Mouse (Mus musculus): ENCODE results near the gene C1rl. TPM values are rescaled to one million over a fixed set of nuclear protein-coding genes. Genes with fewer than 3 reads are reported as not detected.
"Not testable (repeated sequence)": the region's sequence is repeated elsewhere in the genome, so short reads cannot be mapped to it uniquely, and the experiment has no call there.

C1rl gene
- total RNA-seq, 2 experiments from 2014 or later = 5.9 to 7.0 TPM

DNA sequence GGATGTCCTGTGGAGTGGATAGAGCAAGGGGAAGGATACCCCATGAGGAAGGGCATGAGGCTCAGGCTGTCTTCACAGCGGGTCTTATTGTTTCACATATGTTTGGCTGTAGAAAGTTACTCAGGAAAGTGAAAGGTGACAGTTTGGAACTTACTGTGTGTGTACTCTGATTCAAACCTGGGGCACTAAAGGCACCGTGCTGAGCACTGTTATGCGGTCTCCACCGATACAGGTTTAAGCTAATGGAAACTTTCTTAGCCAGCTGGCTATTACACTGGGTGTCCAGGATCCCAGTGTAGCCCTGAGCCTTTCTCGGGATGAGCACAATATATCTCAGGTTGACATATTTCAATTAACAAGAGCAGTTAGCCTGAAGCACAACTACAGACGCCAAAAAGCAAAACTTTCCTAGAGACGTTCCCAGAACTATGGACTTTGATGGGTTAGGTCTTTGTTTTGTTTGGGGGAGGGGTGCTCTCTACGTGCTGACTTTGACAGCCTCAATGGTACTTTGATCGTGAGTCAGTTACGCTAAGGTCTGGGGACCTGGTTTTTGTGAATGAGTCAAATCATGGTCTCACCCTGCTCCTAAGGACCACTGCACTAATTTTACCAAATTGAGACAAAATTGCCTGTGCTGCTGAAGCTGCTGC lies 7.1 kb downstream of the C1rl start:
- ATAC-seq (replicated peaks; ENCODE audit: poor library complexity, severe bottlenecking) = no peak

DNA sequence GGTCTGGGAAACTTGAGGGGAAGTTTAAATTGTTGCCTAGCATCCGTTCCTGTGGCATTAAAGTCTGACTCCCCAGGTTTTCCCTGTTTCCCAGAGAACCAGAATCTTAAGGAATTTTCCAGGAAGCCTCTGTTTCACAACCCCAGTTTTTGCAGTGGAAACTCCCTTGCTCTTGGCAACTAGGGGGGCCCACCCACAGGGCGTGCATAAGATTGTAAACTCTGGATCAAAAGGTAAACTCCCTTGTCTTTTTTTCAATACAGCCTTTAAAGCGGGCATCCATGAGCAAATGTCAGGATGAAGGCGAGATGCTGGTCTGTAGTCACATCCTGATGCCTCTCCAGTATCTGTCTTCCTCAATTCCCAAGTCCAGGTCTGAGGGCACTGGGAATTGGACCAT lies 8.6 kb downstream of the C1rl start:
- ATAC-seq (replicated peaks; ENCODE audit: poor library complexity, severe bottlenecking) = no peak

DNA sequence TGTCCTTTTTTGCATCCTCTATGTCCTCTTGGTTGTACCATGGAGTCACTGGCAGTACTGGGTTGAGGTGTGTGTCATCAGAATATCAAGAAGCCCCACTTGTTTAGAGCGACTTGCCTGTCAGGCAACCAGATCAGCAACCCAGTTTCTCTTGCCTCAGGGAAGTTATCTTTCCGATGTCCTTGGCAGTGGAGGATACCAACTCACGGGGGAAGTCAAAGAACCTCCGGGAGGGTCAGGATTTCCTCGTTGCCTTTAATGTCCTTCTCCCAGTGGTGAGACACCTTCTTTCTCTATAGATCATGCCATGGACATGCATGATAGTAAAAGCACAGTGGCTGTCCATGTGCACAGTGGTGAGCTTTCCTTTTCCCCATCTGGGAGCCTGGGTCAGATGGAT lies 9.1 kb downstream of the C1rl start:
- ATAC-seq (replicated peaks; ENCODE audit: poor library complexity, severe bottlenecking) = no peak

DNA sequence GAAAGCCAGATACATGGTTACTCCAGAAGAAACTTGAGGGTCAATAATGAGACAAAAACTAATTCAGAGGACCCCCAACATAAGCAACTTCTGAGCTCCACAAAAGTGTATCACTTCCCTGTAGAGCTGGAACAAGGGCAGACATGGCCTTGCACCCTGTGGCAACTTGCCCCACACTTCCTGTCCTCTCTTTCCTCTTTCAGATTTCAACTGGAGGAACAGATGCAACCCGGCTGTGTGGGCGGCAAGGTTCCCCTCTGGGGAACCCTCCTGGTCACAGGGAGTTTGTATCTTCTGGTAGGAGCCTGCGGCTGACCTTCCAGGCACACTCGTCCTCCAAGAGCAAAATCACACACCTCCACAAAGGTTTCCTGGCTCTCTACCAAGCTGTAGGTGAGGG lies 12.1 kb downstream of the C1rl start:
- peak; percentile 94 for ATAC-seq (replicated peaks; ENCODE audit: poor library complexity, severe bottlenecking)

DNA sequence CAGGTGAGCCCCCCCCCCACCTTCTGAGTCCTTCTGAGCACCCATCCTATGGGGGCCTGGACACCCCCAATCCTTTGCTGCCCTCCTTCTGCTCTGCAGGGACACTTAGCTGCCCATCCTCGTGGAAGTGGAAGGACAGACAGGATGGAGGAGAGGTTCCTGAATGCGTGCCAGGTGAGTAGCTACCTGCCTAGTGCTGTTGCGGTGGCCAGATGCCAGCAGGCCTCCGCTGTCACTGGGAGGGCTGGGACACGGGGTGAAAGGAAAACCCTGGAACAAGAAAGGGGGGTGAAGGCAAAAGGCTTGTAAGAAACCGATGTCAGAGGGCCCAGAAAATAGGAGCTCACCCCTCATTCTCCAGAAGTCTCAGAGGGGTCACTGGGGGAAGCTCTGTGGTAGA lies 14.1 kb downstream of the C1rl start:
- ATAC-seq (replicated peaks; ENCODE audit: poor library complexity, severe bottlenecking) = no peak

DNA sequence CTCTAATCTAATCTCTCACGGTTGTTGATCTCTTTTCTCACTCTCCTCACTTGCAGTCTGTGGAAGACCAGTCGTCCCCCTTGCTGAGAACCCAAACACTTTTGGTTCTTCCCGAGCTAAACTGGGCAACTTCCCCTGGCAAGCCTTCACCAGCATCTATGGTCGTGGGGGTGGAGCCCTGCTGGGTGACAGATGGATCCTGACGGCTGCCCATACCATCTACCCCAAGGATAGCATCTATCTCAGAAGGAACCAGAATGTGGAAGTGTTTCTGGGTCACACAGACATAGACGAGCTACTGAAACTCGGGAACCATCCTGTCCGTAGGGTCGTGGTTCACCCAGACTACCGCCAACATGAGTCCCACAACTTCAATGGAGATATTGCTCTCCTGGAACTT lies 15.4 kb downstream of the C1rl start:
- peak; percentile 49 for ATAC-seq (replicated peaks; ENCODE audit: poor library complexity, severe bottlenecking)

DNA sequence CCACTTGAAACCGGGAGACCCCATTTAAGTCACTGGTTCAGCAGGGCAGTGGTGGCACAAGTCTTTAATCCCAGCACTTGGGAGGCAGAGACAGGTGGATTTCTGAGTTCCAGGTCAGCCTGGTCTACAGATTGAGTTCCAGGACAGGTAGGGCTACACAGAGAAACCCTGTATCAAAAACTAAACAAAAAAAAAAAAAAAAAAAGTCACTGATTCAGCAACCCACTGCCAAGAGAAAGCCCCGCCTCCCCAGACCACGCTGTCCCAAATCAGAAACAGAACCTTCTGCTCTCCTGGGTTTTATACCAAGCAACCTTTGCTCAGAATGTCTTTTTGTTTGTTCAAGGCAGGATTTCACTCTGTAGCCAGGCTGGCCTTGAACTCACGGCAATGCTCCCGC lies 16.3 kb downstream of the C1rl start:
- not testable (repeated sequence) for ATAC-seq (replicated peaks; ENCODE audit: poor library complexity, severe bottlenecking)

DNA sequence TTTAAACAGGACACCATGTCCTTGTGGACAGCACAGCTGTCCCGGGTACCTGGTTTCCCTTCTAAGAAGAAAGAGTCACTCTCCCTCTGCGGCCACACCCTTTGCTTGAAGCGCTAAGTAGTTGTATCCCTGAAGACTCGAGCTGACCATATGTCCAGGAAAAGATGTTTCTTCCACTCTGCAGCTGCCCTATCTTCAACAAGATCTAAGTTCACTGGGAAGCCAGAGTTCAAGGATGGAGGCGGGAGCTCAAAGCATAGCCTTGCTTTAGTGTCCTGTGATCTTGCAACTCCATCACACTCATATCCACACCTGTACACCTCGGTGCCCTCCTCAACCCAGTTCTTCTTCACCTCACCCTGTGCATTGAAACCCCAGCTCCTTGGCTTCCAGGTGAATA lies 19.0 kb downstream of the C1rl start:
- ATAC-seq (replicated peaks; ENCODE audit: poor library complexity, severe bottlenecking) = no peak

DNA sequence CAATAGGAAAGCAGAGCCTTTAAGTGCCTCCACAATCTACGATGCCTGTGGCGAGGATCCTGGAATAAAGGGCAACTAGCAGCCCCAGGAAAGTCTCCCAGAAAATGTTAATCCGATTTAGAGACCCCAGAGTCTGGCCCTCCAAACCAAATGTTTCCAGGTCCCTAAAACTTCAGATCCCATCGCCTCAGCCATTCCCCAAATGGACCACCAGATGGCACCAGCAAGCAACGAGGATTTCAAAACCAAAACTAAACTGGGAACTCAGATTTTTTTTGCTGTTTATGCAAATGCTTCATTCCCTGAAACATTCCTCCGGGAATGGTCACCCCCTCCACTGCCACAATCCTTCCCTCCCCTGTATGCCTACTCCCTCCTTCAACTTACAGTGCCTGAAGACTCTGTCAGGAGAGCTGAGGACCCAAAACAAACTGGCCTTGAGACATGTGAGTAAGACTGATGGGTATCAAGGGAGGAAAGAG lies 19.5 kb downstream of the C1rl start, which contains the start of gene C1ra:
Gene C1ra, plus strand, starts transcription at position 51 of the 482 bp plus-strand sequence.
- peak; percentile 52 for ATAC-seq (replicated peaks; ENCODE audit: poor library complexity, severe bottlenecking)

DNA sequence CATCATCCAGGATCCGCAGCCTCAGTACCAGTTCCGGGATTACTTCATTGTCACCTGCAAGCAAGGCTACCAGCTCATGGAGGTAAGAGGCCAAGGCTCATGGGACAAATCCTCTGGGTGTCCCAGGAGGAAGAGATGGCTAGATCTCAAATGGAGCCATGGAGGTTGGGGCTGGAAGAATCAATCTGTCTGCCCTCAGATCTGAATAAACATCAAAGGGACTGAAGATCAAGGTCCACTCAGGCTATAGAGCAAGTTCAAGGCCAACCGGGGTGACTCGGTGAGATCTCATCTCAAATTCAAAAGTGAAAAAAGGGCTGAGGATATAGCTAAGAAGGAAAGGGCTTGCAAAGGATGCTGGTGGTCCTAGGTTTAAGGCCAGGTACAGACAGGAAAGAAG lies 24.8 kb downstream of the C1rl start:
- not testable (repeated sequence) for ATAC-seq (replicated peaks; ENCODE audit: poor library complexity, severe bottlenecking)

DNA sequence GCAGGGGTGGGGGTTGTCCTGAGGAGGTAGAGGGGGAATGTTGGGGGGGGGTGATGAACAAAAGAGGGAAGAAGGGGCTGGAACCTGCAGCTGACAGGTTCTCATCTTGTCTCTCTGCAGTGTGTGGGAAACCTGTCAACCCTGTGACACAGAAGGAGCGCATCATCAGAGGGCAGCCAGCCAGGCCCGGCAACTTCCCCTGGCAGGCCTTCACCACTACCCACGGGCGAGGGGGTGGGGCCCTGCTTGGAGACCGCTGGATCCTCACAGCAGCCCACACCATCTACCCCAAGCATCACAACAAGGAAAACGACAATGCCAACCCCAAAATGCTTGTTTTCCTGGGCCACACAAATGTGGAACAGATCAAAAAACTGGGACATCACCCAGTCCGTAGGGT lies 29.2 kb downstream of the C1rl start:
- peak; percentile 59 for ATAC-seq (replicated peaks; ENCODE audit: poor library complexity, severe bottlenecking)

DNA sequence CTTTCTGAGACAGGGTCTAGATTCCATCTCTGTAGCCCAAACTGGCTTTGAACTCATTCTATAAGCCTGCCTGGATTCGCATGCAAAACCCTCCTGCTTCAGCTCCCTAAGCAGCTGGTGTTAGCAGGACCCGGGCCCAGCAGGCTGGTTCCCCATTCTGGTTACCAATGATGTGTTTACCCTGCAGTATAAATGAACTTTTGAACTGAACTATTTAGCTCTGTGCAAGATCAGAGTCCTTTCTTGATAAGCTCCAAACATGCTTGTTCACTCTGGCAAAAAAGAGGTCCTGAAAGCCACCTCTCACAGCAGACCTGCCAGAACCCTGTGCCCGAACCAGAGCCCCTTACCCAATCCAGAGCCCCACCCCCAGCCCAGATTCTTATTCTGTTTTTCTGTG lies 35.0 kb downstream of the C1rl start:
- no peak for ATAC-seq (replicated peaks; ENCODE audit: poor library complexity, severe bottlenecking)

DNA sequence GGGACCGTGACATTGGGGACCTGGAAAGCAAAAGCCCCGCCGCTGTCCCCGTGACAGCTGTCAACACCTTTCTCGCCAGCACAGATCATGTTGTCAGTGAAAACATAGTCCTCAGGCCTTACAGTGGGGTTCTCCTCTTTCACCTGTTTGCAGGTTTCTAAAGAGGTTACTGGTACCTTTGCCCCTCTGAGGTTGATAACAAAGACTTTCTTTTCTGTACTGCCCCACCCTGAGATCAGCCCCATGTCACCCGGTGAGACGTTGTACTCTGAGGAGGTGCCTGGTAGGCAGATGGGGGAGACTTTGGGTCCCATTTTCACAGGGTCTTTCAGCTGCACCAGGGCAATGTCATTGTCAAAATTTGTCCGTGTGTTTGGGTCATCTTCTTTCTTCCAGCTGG lies 38.2 kb downstream of the C1rl start:
- ATAC-seq (replicated peaks; ENCODE audit: poor library complexity, severe bottlenecking) = no peak

DNA sequence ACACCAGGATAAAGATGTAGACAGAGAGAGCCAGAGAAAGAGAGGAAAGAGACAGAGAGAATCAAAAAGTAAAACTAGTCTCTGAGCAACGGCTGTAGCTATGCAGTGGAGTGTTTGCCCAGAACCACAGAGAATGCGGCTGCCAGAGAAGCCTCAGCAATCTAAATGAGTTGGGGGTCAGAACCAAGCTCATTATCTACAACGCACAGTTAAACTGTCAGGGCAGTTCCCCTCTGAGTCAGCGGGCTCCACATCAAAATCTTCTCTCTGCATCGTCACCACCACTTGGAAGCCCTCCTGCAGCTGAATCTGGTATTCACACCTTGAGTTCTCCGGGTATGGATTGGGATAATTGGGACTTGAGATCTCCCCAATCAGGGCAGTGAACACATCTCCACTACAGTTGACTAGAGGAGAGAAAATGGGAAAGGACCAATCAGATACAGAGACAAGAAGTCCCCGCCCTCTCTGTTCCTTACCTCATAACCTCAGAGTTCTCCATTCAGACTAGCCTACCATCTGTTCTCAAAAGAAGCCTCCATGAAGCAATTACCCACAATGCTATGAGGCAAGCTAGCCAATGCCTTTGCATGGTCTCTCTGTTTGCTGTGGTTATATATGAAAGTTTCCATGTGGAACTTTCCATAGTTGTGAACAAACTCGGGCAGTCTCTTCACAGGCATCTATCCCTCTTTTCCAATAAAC lies 43.4 kb downstream of the C1rl start:
- peak; percentile 82 for ATAC-seq (replicated peaks; ENCODE audit: poor library complexity, severe bottlenecking)

DNA sequence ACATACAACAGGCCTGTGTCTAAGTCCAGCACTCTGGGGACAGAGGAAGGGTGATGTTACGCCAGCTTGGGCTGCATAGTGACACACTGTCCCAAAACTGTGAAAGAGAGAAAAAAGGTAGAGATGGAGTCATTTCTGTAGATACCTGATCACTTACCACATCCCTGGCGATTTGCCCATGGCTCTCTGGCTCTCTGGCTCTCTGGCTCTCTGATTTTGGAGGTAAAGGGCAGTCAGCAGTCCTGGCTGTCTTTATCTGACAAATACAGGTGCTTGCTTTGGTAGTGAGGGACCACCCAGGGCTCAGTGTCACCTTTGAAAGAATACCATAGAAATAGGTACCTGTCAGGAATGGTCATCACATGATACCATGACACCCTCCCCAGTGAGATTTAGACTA lies 48.3 kb downstream of the C1rl start:
- not testable (repeated sequence) for ATAC-seq (replicated peaks; ENCODE audit: poor library complexity, severe bottlenecking)

DNA sequence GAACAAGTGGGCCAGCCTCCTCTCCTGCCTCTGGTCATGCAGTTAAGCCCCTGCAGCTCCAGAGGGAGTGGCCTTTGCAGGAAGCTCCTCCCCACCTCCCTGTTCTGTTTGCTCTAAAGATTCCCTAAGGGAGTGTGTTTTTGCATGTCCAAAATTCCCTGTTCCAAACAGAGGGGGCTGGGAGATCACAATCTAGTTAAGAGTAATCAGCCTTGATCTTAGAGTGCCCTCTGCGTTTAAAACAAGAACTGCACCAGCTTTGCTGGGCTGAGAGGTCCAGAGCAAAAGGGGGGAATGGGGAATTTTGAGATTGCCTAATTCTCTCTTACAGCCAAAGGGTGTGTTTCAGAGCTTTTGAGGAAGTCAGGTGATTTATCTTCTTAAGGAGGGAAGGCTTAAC lies 49.4 kb downstream of the C1rl start, which contains the start of gene C1s1:
Gene C1s1, minus strand, starts transcription at position 76 of the 400 bp plus-strand sequence.
- ATAC-seq (replicated peaks; ENCODE audit: poor library complexity, severe bottlenecking) = peak; percentile 92

DNA sequence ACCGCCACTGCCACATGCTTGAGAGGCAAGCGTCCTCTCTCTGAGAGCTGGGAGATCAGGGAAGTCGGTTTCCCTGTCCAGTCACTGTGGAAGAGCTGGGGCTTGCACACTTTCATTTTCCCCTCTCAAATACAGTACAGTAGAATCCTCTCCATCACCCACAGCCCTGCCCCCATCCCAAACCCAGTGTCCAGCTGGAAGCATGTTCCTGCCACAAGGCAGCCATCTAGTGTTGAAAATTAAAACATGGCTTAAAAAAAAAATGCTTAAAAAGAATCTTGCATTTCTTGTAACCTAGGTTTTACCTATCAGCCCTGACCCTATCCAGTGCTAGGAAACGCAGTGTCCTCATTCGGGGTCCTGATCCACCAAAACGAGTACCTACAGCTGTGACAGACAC lies 51.6 kb downstream of the C1rl start:
- ATAC-seq (replicated peaks; ENCODE audit: poor library complexity, severe bottlenecking) = peak; percentile 23; the same call in 1 of the 2 replicates

DNA sequence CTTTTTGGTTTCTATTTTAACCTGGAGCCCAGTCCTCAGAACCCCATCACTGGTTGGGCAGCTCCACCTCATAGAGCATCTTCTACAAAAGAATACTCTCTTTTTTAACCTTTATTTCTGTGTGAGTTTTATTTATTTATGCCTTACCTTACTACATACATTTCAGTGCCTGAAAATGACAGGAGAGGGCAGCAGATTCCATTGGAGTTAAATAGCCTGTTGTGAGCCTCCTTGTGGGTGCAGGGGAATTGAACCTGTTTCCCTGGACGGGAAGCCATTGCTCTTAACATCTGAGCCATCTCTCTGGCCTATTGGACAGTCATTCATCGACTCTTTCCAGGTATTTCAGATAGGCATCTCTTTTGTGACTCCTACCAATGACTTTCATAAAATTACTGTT lies 52.5 kb downstream of the C1rl start:
- ATAC-seq (replicated peaks; ENCODE audit: poor library complexity, severe bottlenecking) = no peak

DNA sequence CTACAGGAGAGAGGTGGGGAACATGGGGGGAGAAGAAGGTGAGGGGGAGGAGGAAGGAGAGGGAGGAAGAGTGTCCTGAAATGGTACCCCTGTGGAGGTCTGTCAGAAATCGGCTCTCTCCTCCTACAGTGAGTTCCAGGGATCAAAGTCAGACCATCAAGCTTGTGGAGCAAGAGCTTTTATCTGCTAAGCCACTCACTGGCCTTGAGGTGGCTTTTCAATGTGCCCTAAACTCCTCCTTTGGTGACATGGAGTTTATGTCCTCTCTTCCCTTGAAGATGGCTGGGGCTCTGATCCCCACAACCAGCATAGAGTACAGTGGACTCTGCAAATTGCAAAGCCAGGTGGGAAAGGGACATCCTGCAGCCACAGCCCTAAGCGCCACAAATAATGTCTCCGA lies 55.1 kb downstream of the C1rl start:
- not testable (repeated sequence) for ATAC-seq (replicated peaks; ENCODE audit: poor library complexity, severe bottlenecking)

DNA sequence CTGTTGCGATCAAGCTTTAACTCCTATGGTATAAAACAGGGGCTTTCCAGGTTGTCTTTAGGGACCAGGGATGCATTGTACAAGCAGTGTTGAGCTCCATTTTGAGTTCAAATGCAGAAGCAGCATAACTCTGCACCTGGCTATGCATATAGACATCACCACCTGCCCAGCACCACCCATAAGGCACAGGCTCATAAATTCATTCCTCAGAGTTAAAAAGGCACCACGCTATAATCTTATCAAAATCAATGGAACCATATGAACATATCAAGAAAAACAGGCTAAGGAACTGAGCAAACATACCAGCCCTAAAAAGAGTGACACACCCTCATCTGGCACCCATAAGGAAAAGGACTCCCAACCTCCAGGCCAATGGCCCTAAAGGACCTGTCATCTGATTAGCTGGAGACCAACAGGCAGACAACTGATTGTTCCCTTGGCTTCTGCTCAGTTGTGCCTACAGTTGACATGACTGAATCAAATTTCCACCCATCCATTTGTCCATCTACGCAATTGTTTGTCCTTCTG lies 56.2 kb downstream of the C1rl start:
- no peak for ATAC-seq (replicated peaks; ENCODE audit: poor library complexity, severe bottlenecking)

DNA sequence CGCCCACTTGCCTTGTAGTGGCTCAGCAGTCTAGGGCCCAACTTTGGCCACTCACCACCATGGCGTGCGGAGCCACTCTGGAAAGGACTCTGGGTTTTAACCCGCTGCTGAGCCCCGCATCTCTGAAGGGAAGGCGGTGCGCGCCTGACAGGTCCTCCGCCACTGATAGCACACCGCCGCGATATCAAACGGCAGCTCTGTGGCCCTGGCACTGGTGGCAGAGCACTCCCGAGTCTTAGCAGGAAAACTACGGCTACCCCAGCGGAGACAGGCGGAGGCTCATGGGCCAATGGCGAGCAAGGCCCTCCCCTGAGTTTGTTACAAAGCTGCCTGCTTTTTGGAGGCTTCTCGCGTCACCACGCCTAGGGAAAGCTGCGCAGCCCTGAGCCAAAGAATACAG lies 59.9 kb downstream of the C1rl start:
- no peak for ATAC-seq (replicated peaks; ENCODE audit: poor library complexity, severe bottlenecking)

DNA sequence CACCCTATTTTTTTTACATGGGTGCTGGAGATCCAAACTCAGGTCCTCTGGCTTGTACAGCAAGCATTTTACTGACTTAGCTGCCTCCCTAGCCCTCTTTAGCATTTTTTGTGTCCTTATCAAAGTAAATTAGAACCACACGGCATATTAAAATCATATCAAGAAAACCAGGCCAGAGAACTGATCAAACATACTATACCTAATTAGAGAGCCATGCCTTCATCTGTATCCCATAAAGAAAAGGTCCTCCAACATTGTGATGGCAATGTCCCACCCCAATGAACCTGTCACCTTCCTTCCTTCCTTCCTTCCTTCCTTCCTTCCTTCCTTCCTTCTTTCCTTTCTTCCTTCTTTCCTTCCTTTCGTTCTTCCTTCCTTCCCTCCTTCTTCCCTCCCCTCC lies 63.0 kb downstream of the C1rl start:
- not testable (repeated sequence) for ATAC-seq (replicated peaks; ENCODE audit: poor library complexity, severe bottlenecking)

Data from granulocyte monocyte progenitor cell, adult 5-6 weeks (primary cell).